8 mouse cellular contexts compared by ENCODE assay signal in genomic region chr9:36796224-36796623, GRCm38 (mm10). TPM values are rescaled to one million over a fixed set of nuclear protein-coding genes. Genes with fewer than 3 reads are reported as not detected.
A peak's percentile ranks its signal among the peaks of the same experiment; 100 is the strongest.
DNase-seq lines count a peak whose midpoint lies in the region; ATAC-seq and TF ChIP-seq lines count a peak whose summit lies in the region.

No protein-coding gene starts in this region.

- no peak for DNase-seq in heart, adult 11 months
- no peak for DNase-seq in G1E (ENCODE audit: low spot score)
- DNase-seq in thymus, postnatal 4 days: no peak
- DNase-seq in cerebellum, postnatal 25 days: no peak

- peak overlapping the region; percentile 98 for H3K9ac ChIP-seq in heart, embryonic 14.5 days (ENCODE audit: low read length)
- H3K9ac ChIP-seq in forebrain, embryonic 15.5 days (replicated peaks): peak overlapping the region; percentile 86

- no peak for TF ChIP-seq CTCF in G1E (IDR thresholded peaks at IDR 0.05; ENCODE audit: low read depth, low read length)

- WGBS in heart, embryonic 14.5 days: 24% methylated on average over 5 of the region's 5 CpGs
- 12% methylated on average over 5 of the region's 5 CpGs for WGBS in forebrain, embryonic 15.5 days
- WGBS in macrophage (ENCODE audit: missing documents): 24% methylated on average over 5 of the region's 5 CpGs

- no peaks in the 10 kb centered on the region for H3K9me3 ChIP-seq in heart, embryonic 14.5 days (ENCODE audit: control insufficient read depth, low read length)
- no peaks in the 10 kb centered on the region for H3K9me3 ChIP-seq in G1E (replicated peaks)
- H3K9me3 ChIP-seq in forebrain, embryonic 15.5 days: no peaks in the 10 kb centered on the region

- no peak overlapping the region for H3K27ac ChIP-seq in heart, embryonic 14.5 days (replicated peaks in 1 of 2; ENCODE audit: control insufficient read depth in 1 of 2, insufficient read depth in 1 of 2, low read depth in 2 of 2, low read length in 2 of 2)
- H3K27ac ChIP-seq in forebrain, embryonic 15.5 days (replicated peaks): no peak overlapping the region
- H3K27ac ChIP-seq in macrophage: no peak overlapping the region

- H3K4me3 ChIP-seq in heart, embryonic 14.5 days (ENCODE audit: control insufficient read depth in 1 of 2, insufficient read depth in 1 of 2, low read depth in 1 of 2, low read length in 2 of 2): peak overlapping the region; percentile 71 to 99
- H3K4me3 ChIP-seq in G1E (ENCODE audit: low read depth, low read length) (peak overlapping the region; percentile 95), macrophage (ENCODE audit: inconsistent target) (peak overlapping the region; percentile 77)
- H3K4me3 ChIP-seq in forebrain, embryonic 15.5 days: peak overlapping the region; percentile 87

- H3K4me1 ChIP-seq in heart, embryonic 14.5 days (ENCODE audit: control insufficient read depth in 2 of 2, insufficient read depth in 2 of 2, low read length in 2 of 2): peaks cover 0 to 12% of the 10 kb centered on the region in 2 experiments; a peak in 2 of 4 replicates
- peaks cover 13% of the 10 kb centered on the region for H3K4me1 ChIP-seq in G1E (ENCODE audit: insufficient read depth, low read depth, low read length)
- H3K4me1 ChIP-seq in forebrain, embryonic 15.5 days: peaks cover 28% of the 10 kb centered on the region

- H3K27me3 ChIP-seq in heart, embryonic 14.5 days (ENCODE audit: control insufficient read depth, insufficient read depth, low read length): no peaks in the 10 kb centered on the region
- H3K27me3 ChIP-seq in G1E (ENCODE audit: insufficient read depth, low read length): peaks cover 8% of the 10 kb centered on the region; the same call in 1 of the 2 replicates
- no peaks in the 10 kb centered on the region for H3K27me3 ChIP-seq in forebrain, embryonic 15.5 days

- H3K79me2 ChIP-seq in macrophage (ENCODE audit: inconsistent target): peaks cover 35% of the 10 kb centered on the region

- peaks cover 16% of the 10 kb centered on the region for H3K36me3 ChIP-seq in heart, embryonic 14.5 days (ENCODE audit: control insufficient read depth, insufficient read depth, low read length)
- peaks cover 18% of the 10 kb centered on the region for H3K36me3 ChIP-seq in G1E (replicated peaks)
- H3K36me3 ChIP-seq in forebrain, embryonic 15.5 days: peaks cover 3% of the 10 kb centered on the region; the same call in 1 of the 2 replicates
- H3K36me3 ChIP-seq in macrophage (ENCODE audit: inconsistent target): peaks cover 13% of the 10 kb centered on the region; the same call in 1 of the 2 replicates

- ATAC-seq in heart, embryonic 14.5 days (ENCODE audit: insufficient number of reproducible peaks, insufficient read depth, low FRiP score, low read depth): no peak
- no peak for ATAC-seq in G1E (ENCODE audit: extremely low read depth, insufficient number of reproducible peaks, low FRiP score, poor library complexity, severe bottlenecking)
- no peak for ATAC-seq in forebrain, embryonic 15.5 days (replicated peaks)
- no peak for ATAC-seq in cerebellum, adult (ENCODE audit: insufficient number of reproducible peaks, low FRiP score, low TSS enrichment)

- H3K4me2 ChIP-seq in heart, embryonic 14.5 days (ENCODE audit: low read length): peak overlapping the region; percentile 88
- H3K4me2 ChIP-seq in forebrain, embryonic 15.5 days (replicated peaks): peak overlapping the region; percentile 75

RNA-seq across cellular contexts. Expression of gene Ei24, which starts 1.0 kb away (rescaled TPM):
- polyA plus RNA-seq in heart, embryonic 14.5 days (2014; fragmentation: Nextera tagmentation; extraction: Ambion mirVana): 39.5 and 39.7 TPM in 2 replicates
- total RNA-seq in G1E (2014; fragmentation: Nextera tagmentation) (54.2 and 63.3 TPM in 2 replicates), G1E (2017) (44.6 and 47.3 TPM in 2 replicates)
- polyA plus RNA-seq in G1E (2012) (32.2 and 39.9 TPM in 2 replicates), macrophage (2018) (54.3 to 64.2 TPM (median 56.4 TPM) in 3 replicates)
- 117 and 126 TPM in 2 replicates for polyA plus RNA-seq in forebrain, embryonic 15.5 days (2015; fragmentation: Nextera tagmentation; extraction: Ambion mirVana)
- total RNA-seq in macrophage (2018; cell fraction: chromatin; rRNA removed): 10 to 100 TPM in 23 of 26 experiments, 1 to 10 TPM in 3; 6.0 to 58.3 (median 30.8) TPM
- total RNA-seq in macrophage (2018; cell fraction: cytosol; rRNA removed): 10 to 100 TPM; 38.1 to 64.4 (median 49.5) TPM
- total RNA-seq in macrophage (2018; cell fraction: nucleus; rRNA removed): 10 to 100 TPM; 14.0 to 64.4 (median 28.3) TPM

RNA-seq across cellular contexts. Expression of gene Fez1, which starts 25.4 kb away (rescaled TPM):
- polyA plus RNA-seq in heart, embryonic 14.5 days (2014; fragmentation: Nextera tagmentation; extraction: Ambion mirVana): 0.90 and 2.0 TPM in 2 replicates
- total RNA-seq in G1E (2014; fragmentation: Nextera tagmentation) (not detected in 2 replicates), G1E (2017) (0.12 and 0.44 TPM in 2 replicates)
- polyA plus RNA-seq in G1E (2012) (not detected in 2 replicates), macrophage (2018) (not detected in 3 replicates)
- 671 and 696 TPM in 2 replicates for polyA plus RNA-seq in forebrain, embryonic 15.5 days (2015; fragmentation: Nextera tagmentation; extraction: Ambion mirVana)
- total RNA-seq in macrophage (2018; cell fraction: chromatin; rRNA removed): 1 to 10 TPM in 1 of 26 experiments, not detected in 25; 2.7 TPM
- not detected for total RNA-seq in macrophage (2018; cell fraction: cytosol; rRNA removed)
- not detected for total RNA-seq in macrophage (2018; cell fraction: nucleus; rRNA removed)

RNA-seq across cellular contexts. Expression of gene Stt3a, which starts 28.7 kb away (rescaled TPM):
- polyA plus RNA-seq in heart, embryonic 14.5 days (2014; fragmentation: Nextera tagmentation; extraction: Ambion mirVana): 116 and 130 TPM in 2 replicates
- total RNA-seq in G1E (2014; fragmentation: Nextera tagmentation) (463 and 533 TPM in 2 replicates), G1E (2017) (565 and 862 TPM in 2 replicates)
- polyA plus RNA-seq in G1E (2012) (2.2 and 7.1 TPM in 2 replicates), macrophage (2018) (128 to 178 TPM (median 178 TPM) in 3 replicates)
- 102 and 106 TPM in 2 replicates for polyA plus RNA-seq in forebrain, embryonic 15.5 days (2015; fragmentation: Nextera tagmentation; extraction: Ambion mirVana)
- 100 to 1,000 TPM in 15 of 26 experiments, 10 to 100 TPM in 11; 52.0 to 145 (median 105) TPM for total RNA-seq in macrophage (2018; cell fraction: chromatin; rRNA removed)
- total RNA-seq in macrophage (2018; cell fraction: cytosol; rRNA removed): 100 to 1,000 TPM; 101 to 206 (median 139) TPM
- total RNA-seq in macrophage (2018; cell fraction: nucleus; rRNA removed): 100 to 1,000 TPM in 23 of 26 experiments, 10 to 100 TPM in 3; 73.0 to 417 (median 170) TPM

Comparison
In these comparisons a context has a peak if more than half of its experiments do, and no peak if none do; other contexts are left out.
1. RNA of gene Fez1, which starts 25.4 kb away (polyA plus RNA-seq): 671 to 696 TPM in forebrain, embryonic 15.5 days; 0.90 to 2.0 TPM in heart, embryonic 14.5 days, not detected in G1E and not detected in macrophage; every median in the first group is over 100 times any median in the second.
2. RNA of gene Stt3a, which starts 28.7 kb away (polyA plus RNA-seq): 128 to 178 TPM in macrophage, 116 to 130 TPM in heart, embryonic 14.5 days and 102 to 106 TPM in forebrain, embryonic 15.5 days; 2.2 to 7.1 TPM in G1E; every median in the first group is over 10 times any median in the second.
3. Peak in every context shown above with its lines, with median percentiles within 50 percentile points of each other: H3K4me3 ChIP-seq.